Mouse (Mus musculus) embryo, embryonic 10.5 days (tissue): Measurements from ENCODE around the gene Ska3.

ENCODE experiments used
- DNase-seq: peaks from one replicate; pipeline ENCODE4 v3.0.0-alpha.2; 2015; ENCODE audit warnings: low spot score

Gene Ska3

DNA sequence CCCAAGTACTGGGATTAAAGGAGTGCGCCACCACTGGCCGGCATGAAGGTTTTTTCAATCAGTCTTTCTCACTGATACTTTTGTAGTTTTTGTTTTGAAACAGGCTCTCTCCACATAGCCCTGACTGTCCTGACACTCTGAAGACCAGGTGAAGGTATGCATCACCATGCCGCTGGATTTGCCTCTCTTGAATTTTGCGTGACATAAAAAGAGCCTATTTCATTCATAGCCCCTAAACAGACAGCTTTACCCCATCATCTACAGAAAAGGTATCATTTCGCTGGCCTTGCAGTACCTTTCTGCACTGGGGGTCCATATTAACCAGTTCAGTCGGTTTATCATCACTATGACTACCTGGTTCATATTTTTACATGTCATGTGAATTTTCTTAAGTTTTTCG lies 28.4 kb downstream of the Ska3 start:
- no peak for DNase-seq

DNA sequence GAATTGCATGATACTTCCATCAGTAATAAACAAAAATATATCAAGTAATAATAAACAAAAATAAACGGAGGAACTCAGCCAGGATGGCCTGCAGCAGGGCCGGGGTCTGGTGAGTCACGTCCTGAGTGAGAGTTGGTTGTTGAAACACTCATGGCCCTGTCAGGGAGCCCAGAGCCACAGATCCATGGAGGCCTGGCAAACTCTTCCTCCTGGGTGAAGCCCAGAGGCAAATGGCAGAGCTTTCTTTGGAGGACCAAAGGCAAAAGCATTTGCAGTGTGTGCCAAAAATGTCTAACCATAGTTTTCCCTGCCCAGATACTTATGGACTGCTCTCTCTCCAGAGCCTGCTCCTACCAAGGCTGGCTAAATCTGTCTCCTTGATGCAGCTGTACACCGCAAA lies 34.8 kb downstream of the Ska3 start:
- DNase-seq = no peak

DNA sequence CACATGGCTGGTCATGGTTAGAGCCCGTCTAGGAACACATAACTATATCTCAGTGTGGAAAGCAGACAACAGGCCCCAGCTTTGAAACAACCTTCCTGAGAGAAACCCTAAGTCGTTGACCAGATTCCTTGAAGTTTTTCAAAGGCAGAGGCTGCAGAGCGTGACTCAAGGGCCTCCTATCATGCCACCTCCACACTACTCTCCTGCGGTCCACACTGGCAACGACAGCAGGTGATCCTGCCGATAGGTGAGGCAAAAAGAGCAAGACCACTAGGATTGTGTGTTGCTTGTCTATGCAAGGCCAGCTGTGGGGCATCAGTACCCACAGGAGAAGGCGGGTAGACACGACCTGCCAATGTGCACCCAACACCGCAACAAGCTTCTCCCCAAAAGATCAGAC lies 36.2 kb downstream of the Ska3 start:
- no peak for DNase-seq

DNA sequence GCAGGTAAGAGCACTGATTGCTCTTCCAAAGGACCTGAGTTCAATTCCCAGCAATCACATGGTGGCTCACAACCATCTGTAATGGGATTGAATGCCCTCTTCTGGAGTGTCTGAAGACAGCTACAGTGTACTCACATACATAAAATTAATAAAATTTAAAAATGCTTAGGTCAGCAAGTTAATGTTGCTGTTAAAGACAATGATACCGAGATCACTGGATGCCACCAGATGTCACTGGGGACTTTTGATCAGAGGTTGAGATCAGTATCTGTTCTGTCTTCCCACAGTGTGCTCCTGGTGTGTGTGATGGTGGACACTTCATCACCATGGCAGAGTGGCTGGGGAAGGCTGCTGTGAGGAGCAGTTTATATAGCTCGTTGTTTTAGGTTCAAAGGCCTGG lies 36.7 kb downstream of the Ska3 start:
- no peak for DNase-seq

DNA sequence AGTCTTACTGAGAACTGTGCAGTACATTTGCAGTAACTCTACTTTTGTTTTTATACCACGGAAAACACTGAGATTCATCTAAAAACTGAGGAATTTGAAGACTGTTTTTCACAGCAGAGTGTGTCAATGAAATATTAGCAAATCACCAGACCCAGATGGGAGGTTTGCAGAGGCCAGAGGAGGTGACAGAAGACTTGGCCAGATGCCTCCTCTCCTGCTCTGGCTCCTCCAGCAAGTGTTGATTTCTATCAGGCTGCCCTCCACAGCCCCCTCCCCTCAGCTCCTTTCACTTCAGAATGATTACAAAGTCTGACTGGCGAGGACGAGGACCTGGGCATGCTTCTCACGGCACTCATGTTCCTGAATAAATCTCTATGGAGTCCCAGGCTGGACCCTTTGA lies 38.6 kb downstream of the Ska3 start:
- DNase-seq = no peak

DNA sequence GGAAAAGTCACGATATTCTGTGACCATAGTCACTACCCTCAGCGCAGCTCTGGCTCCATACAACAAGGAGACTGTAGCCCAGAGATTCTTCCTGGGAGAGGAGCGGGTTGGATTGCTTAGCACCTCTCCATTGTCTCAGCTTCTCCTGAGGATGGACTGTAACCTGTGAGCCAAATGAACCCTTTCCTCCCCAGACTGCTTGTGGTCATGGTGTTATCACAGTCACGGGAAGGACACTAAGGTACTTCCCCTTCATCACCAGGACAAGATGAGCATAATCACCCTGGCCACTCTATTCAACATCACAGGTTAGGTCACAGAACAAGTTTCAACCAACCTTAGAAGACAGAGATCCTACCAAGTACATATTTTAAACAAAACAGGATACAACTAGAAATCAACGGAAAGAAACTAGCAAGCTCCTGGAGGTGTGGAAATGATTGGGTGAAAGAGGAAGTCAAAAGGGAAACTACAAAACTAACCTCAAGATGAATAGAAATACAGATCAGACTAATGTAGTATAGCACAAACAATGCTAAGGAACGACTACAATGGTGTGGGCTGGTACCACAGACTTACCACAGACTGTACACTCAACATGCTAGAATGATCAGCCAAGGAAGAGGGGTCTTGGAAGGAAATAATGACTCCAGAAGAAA lies 53.7 kb downstream of the Ska3 start:
- DNase-seq = no peak

DNA sequence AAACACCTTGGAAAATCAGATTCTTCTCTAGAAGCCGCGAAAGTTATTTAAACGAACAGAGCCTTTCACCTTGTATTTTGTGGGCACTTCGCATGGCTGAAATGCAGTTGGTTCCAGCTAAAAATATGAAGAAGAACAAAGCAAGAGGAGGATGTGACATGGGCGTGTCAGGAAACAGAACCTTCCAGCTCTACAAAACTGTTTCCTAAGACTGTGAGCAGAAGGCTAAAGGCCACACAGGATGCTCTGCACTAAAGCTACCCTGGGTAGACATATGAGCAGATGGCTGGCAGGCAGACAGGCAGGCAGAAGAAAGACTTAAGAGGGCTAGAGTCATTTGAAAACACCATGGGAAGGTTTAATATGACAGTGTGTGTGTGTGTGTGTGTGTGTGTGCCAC lies 56.9 kb downstream of the Ska3 start:
- DNase-seq = no peak

DNA sequence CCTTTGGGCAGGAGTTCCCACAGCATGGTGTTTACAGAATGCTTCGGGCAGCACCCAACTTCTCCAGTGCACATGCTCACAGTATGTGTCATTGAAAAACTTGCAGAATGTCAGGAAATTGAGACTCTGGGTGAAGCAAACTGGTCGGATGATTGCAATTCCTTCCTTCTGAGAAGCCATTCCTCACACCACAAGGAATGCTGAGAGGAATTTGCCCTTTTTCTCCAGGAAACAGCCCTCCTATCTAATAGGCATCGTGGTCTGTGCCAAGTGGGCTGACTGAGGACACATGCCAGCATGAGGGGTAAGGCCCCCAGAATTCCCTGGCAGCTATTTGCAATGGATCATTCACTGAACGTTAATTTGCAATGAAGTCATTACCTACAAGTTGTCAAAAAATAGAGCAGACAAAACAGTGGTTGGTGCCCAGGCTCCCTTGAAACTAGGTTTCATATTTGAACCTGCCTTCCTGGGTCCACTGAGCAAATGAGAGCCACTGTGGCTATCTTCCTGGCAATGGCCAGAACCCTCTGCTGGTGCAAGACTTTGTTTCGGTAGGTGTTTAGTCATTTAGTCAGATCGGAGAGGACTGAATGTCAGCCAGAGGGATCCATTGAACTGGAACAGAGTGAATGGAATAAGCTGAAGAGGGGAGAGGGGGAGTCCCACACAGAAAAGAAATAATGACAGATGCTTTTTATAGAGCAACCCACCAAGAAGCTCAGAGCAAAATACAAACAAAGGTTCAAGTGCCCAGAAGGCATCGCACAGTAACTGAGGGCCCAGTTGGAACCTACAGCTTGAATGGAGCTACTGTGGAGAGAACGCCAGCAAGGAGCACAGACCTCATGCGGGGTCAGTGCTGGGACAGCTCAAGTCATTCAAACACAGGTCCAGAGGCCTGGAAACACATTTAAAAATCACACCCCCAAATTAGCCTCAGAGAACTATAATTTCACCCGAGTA lies 65.3 kb downstream of the Ska3 start:
- no peak for DNase-seq

DNA sequence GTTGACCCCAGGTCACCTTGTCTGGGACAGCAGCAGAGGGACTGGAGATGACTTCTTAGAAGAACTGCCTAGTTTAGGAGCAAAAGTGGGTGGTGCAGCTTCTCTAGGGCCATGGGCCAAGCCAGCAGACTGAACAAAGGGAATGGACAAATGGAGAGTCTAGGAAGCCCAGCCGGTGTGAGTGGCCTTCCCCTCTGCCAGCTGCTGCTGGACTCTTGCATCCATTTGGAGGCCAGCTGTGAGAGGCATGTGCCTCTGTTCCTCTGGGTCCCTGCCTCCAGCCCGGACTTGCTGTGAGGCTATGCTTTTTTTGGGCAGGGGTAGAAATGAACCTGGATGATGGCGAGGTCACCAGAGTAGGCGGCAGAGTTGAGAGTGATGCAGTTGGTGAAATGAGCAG lies 67.7 kb downstream of the Ska3 start, which contains the start of gene Lats2:
Gene Lats2, minus strand, starts transcription at position 152 of the 400 bp plus-strand sequence.
- no peak for DNase-seq
